Mouse (Mus musculus) liver, adult 2 months (tissue): ENCODE data around the gene Il2ra.

Experiments
- CTCF ChIP-seq: fragments of 200-500 bp; IDR thresholded peaks from 2 replicates; pipeline ENCODE4 v1.5.1; 2011; ENCODE audit warnings: low read depth, low read length, control low read depth
- POLR2A ChIP-seq: fragments of 200-500 bp; IDR thresholded peaks from 2 replicates; pipeline ENCODE4 v1.6.1; 2011; ENCODE audit warnings: low read length, control low read depth; ENCODE audit not compliant: insufficient read depth; ENCODE audit errors: extremely low read depth

GRCm38 (mm10) chr2:11708538-11708937, 65.9 kb downstream of the Il2ra start:
- TF ChIP-seq POLR2A (no peak), CTCF (no peak)
